Mouse (Mus musculus) embryonic facial prominence, embryonic 14.5 days (tissue): ENCODE results near the gene Pemt. TPM values are rescaled to one million over a fixed set of nuclear protein-coding genes. Genes with fewer than 3 reads are reported as not detected.

Experiments used
- polyA plus RNA-seq: library from polyadenylated mRNA; unstranded; fragments of >200 nt; fragmentation: Nextera tagmentation; extraction: Ambion mirVana; gene quantifications from 2 replicates; pipeline ENCODE4 v1.2.1, GENCODE M21; 2014

Gene Pemt
- polyA plus RNA-seq, 1 experiment from 2014 or later: 9.2 TPM

Other genes with a start within 250 kb of the Pemt start
- 31.0 and 32.2 TPM in 2 replicates for gene Flcn, start 236.5 kb downstream of the Pemt start, polyA plus RNA-seq
- 34.6 and 37.5 TPM in 2 replicates for gene Nt5m, start 207.0 kb downstream of the Pemt start, polyA plus RNA-seq
- 180 and 198 TPM in 2 replicates for gene Cops3, start 206.7 kb downstream of the Pemt start, polyA plus RNA-seq
- 33.3 and 37.8 TPM in 2 replicates for gene Med9, start 98.3 kb downstream of the Pemt start, polyA plus RNA-seq
- 1.6 and 2.2 TPM in 2 replicates for gene Rasd1, start 81.5 kb downstream of the Pemt start, polyA plus RNA-seq
- 23.9 and 27.6 TPM in 2 replicates for gene Rai1, start 58.5 kb upstream of the Pemt start, polyA plus RNA-seq
- gene Srebf1, start 176.1 kb upstream of the Pemt start, polyA plus RNA-seq: 58.3 and 67.6 TPM in 2 replicates